Mouse (Mus musculus): ENCODE data around the gene Cbx8. TPM values are rescaled to one million over a fixed set of nuclear protein-coding genes. Genes with fewer than 3 reads are reported as not detected.
A peak's percentile ranks its signal among the peaks of the same experiment; 100 is the strongest.

Gene Cbx8
- polyA plus RNA-seq, 1 experiment = 9.5 TPM

DNA sequence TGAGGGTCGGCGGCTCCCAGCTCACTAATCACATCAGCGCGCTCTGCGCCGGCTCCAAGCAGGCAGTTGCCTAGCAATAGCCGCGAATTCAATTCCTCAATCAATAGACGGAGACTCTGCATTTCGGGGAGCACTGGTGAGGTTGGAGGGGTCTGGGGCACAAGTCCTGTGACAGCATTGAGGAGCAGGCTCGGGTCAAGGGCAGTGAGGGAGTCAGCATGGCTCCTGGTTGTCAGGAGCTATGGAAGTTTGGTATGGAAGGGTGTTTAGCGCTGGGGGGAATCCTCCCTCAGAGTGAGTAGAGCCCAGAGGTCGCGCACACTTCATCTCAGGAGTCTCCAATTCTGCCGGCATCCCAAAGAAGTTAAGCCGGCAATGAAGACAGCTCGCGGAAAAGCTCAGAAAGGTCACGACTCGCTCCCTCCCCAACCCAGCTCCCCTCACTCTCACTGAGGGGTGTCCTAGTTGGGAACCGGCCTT is 5.0 kb downstream of the Cbx8 start:
- no peak for TF ChIP-seq CTCF (IDR thresholded peaks at IDR 0.05; ENCODE audit: low read depth, low read length)
- no peak for TF ChIP-seq POLR2A (IDR thresholded peaks at IDR 0.05; ENCODE audit: borderline replicate concordance, low read depth, low read length)
- no peak overlapping the region for H3K4me3 ChIP-seq (ENCODE audit: insufficient read depth, low read length)
- no peak overlapping the region for H3K27ac ChIP-seq (ENCODE audit: insufficient read depth, low read depth, low read length)
- H3K4me1 ChIP-seq (ENCODE audit: control insufficient read depth, insufficient read depth, low read length) = peaks cover 8% of the 10 kb centered on the region

DNA sequence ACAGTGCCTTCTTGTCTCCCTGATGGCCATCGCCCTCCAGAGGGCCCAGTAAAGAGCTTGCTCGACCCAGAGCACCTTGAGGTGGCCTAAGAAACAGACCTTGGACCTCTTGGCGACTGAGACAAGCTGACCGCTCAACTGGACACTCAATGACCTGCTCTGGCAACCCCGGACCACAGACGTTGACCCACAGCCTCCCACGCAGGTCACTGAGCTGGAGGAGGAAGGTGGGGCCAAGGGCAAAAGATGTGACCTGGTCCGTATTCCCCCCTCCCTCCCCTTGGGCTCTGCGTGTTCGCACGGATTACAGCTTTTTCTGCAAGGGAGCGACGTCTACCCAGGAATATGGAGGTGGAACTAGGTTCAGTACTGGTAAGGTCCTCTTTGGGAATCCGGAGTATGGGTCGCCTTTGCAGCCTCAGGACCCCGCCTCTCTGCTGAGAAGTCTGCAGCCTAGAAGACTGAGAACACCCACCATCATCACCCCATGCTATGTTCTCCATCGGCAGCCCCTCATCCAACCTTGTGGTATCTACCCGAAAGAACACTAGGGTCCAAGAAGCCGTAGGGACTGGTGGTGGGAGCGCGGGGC is 5.6 kb downstream of the Cbx8 start:
- peaks cover 8% of the 10 kb centered on the region for H3K4me1 ChIP-seq (ENCODE audit: control insufficient read depth, insufficient read depth, low read length)
- TF ChIP-seq CTCF (IDR thresholded peaks at IDR 0.05; ENCODE audit: low read depth, low read length) (no peak), POLR2A (IDR thresholded peaks at IDR 0.05; ENCODE audit: borderline replicate concordance, low read depth, low read length) (no peak)
- no peak overlapping the region for H3K4me3 ChIP-seq (ENCODE audit: insufficient read depth, low read length)
- H3K27ac ChIP-seq (ENCODE audit: insufficient read depth, low read depth, low read length) = no peak overlapping the region

DNA sequence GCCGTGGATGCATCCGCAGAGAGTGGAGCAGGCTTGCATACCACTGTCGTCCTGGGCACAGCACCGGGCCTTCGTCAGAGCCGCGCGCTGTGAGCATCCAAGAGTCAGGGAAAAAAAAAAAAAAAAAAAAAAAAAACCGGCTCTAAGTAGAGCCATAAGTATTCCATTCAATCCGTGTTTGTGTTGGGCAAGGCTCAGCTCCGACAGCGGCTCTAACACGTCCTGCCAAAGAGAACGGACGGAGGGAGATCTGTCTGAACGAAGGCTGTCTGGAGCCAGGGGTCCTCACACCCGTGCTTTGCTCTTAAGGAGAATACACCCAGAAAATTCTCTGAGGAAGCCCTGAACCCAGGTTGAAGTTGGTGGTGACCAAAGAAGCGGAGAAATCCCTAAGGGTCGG is 6.1 kb downstream of the Cbx8 start:
- Histone ChIP-seq H3K27ac (ENCODE audit: insufficient read depth, low read depth, low read length) (no peak overlapping the region), H3K4me1 (ENCODE audit: control insufficient read depth, insufficient read depth, low read length) (peaks cover 4% of the 10 kb centered on the region), H3K4me3 (ENCODE audit: insufficient read depth, low read length) (no peak overlapping the region)
- no peak for TF ChIP-seq CTCF (IDR thresholded peaks at IDR 0.05; ENCODE audit: low read depth, low read length)
- TF ChIP-seq POLR2A (IDR thresholded peaks at IDR 0.05; ENCODE audit: borderline replicate concordance, low read depth, low read length) = no peak

DNA sequence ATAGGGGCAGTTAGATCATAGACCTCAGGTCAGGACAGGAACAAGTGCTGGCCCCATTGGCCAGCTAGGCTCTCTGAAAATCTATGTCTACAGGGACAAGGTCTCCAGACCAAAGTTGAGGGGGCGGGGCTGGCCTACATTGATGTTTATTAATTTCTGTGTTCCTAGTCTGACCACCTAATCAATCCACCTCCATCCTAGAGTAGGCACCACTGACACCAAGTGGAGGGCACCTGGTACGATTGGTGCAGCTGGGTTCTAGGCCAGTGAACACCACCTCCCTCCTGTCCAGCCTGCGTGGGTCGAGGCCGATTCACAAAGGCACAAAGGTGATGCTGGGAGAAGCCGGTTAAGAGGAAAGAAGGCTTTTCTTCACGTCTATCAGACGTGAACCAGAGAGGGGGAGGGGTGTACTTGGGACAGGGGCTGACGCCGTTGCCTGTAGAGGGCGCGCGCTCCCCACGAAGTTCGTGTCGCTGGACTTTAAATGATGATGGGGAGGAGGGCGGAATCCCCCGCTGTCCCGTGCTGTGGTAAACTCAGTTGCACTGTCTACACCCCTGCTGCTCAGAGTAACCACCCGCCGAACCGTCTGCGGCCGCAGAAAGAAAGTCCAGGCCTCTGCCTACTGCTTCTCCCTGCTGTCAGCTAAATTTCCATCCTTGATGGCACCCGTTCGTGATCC is 6.8 kb downstream of the Cbx8 start:
- TF ChIP-seq POLR2A (IDR thresholded peaks at IDR 0.05; ENCODE audit: borderline replicate concordance, low read depth, low read length) (no peak), CTCF (IDR thresholded peaks at IDR 0.05; ENCODE audit: low read depth, low read length) (peak; percentile 76)
- no peak overlapping the region for H3K27ac ChIP-seq (ENCODE audit: insufficient read depth, low read depth, low read length)
- no peaks in the 10 kb centered on the region for H3K4me1 ChIP-seq (ENCODE audit: control insufficient read depth, insufficient read depth, low read length)
- no peak overlapping the region for H3K4me3 ChIP-seq (ENCODE audit: insufficient read depth, low read length)

DNA sequence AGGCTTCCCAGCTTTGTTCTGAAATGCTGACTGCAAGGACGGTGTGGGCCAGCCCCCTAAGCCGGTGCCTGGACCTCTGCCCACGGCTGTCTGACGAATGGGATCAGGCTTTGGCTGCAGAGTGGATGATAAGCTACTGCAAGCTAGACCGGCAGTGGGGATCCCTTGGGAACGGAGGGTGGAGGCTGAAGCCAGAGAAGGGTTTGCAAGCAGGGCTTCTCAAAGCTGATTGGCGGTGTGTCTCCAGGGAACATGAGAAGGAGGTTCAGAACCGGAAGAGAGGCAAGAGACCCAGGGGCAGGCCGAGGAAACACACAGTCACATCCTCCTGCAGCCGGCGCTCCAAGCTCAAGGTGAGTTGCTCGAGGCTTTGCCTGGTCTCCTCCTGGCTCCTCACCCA is 14.6 kb downstream of the Cbx8 start:
- H3K4me3 ChIP-seq (ENCODE audit: insufficient read depth, low read length) = no peak overlapping the region
- no peak overlapping the region for H3K27ac ChIP-seq (ENCODE audit: insufficient read depth, low read depth, low read length)
- no peak for TF ChIP-seq POLR2A (IDR thresholded peaks at IDR 0.05; ENCODE audit: borderline replicate concordance, low read depth, low read length)
- peaks cover 11% of the 10 kb centered on the region for H3K4me1 ChIP-seq (ENCODE audit: control insufficient read depth, insufficient read depth, low read length)

DNA sequence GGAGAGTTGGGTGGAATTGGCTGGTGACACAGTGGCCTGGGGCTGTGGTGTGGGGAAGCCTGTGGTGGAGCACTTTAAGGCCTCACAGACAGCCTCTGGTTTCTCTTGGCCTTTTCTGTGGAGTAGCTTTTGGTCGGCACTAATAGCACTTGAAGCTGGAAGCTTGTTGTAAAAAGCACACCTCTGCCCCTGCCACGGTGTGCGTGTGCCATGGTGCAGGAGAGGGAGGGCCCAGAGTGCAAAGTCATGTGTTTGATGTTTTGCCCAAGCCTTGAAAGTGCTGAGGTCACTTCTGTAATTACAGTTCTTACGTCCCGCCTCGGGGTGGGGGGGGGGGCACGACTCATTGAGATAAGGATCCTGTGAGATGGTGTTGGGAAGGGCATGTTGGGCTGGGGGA is 16.5 kb downstream of the Cbx8 start:
- H3K4me3 ChIP-seq (ENCODE audit: insufficient read depth, low read length) = peak overlapping the region; percentile 75
- H3K27ac ChIP-seq (ENCODE audit: insufficient read depth, low read depth, low read length) = no peak overlapping the region
- H3K4me1 ChIP-seq (ENCODE audit: control insufficient read depth, insufficient read depth, low read length) = peaks cover 11% of the 10 kb centered on the region
- TF ChIP-seq CTCF (IDR thresholded peaks at IDR 0.05; ENCODE audit: low read depth, low read length) (no peak), POLR2A (IDR thresholded peaks at IDR 0.05; ENCODE audit: borderline replicate concordance, low read depth, low read length) (no peak)

DNA sequence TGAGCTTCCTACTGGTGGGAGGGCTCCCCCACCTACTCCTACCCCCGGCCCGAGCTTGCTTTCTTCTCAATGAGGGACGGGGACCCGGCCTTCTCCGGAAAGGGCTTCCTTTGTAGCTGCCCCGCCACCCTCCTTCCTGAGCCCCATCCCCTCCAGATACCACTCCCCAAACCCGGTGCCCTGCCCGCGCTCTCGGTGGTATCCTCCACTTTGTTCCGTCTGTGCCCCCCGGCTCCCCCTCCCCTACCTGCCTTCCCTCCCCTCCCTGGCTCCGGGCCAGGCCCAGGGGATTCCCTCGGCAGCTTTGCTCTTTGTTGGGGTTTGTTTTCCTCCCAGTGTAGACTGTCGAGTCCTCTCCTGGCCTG is 17.2 kb downstream of the Cbx8 start:
- TF ChIP-seq POLR2A (IDR thresholded peaks at IDR 0.05; ENCODE audit: borderline replicate concordance, low read depth, low read length) (no peak), CTCF (IDR thresholded peaks at IDR 0.05; ENCODE audit: low read depth, low read length) (no peak)
- no peak overlapping the region for H3K27ac ChIP-seq (ENCODE audit: insufficient read depth, low read depth, low read length)

DNA sequence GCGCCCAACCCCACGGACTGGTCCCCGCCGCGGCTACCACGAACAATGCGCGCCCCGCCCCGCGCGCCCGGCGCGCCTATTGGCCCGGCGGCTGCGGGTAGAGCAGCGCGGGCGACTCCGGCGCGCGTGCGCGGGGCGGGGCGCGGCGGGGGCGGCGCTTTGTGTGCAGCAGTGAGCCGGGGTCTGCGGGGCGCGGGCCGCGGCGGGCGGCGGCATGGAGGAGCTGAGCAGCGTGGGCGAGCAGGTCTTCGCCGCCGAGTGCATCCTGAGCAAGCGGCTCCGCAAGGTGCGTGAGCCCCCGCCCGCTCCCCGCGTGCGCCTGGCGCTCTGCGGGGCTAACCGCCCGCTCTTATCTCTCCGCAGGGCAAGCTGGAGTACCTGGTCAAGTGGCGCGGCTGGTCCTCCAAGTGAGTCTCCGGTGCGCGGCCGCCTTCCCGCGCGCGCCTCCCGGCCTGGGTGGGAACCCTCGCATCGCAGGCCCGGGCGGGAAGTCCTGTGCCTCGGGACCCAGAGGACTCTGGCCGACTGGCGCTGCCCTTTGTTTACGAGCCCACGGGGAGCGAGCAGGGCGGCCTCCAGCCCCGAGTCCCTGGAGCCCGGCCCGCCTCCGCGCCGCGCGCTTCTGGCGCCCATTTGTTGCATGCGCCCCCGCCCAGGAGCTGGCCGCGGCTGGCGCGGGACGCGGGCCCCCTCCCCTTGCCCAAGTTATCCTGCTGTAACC is 17.7 kb downstream of the Cbx8 start, which contains the start of gene Cbx2:
Gene Cbx2, plus strand, starts transcription at position 68 of the 721 bp plus-strand sequence.
- TF ChIP-seq CTCF (IDR thresholded peaks at IDR 0.05; ENCODE audit: low read depth, low read length) = no peak
- TF ChIP-seq POLR2A (IDR thresholded peaks at IDR 0.05; ENCODE audit: borderline replicate concordance, low read depth, low read length) = no peak
- H3K4me3 ChIP-seq (ENCODE audit: insufficient read depth, low read length) = peak within 1 kb of the TSS; percentile 75
- H3K27ac ChIP-seq (ENCODE audit: insufficient read depth, low read depth, low read length) = no peak within 1 kb of the TSS
- H3K4me1 ChIP-seq (ENCODE audit: control insufficient read depth, insufficient read depth, low read length) = peaks cover 11% of the 10 kb centered on the region

More for the DNA sequence above, 17.2 kb downstream of the Cbx8 start:
- H3K4me3 ChIP-seq (ENCODE audit: insufficient read depth, low read length) = peak overlapping the region; percentile 75
- peaks cover 11% of the 10 kb centered on the region for H3K4me1 ChIP-seq (ENCODE audit: control insufficient read depth, insufficient read depth, low read length)

DNA sequence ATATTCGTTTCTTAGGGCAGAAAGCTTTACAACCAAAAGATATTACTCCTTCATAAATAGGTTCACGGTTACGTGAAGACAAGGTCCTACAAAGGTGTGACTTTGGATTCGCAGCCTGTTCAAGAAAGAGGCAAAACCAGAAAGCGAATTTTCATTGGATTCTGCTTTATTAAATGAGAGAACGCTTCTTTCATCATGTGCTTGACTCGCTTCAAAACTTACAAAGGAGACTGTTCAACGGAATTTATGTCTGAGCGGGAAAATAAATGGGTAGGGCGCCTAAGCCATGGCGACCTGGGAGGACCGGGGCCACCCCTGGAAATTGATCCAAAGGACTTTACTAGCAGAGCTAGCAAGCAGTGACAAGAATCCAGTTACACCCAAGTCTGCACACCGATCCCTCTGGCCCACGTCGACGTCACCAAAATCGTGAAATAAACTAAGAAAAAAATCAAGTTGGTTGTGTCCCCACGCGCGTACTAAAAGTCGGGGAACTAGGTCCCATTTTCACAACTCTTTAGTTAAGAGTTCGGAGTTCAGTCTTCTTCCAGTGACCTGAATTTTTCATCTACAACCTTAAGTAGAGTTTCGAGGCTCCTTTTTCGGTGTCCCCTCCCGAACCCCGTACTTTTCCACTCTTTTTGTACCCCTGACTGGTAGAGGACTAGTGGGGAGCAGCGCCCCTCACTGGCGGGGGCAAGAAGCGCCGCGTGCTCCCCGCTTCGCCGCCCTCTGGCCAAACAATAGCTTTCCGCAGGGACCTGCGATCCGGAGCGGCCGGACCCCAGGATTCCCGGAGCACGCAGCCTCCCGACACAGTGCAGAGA is 18.5 kb downstream of the Cbx8 start:
- H3K4me1 ChIP-seq (ENCODE audit: control insufficient read depth, insufficient read depth, low read length) = peaks cover 11% of the 10 kb centered on the region
- TF ChIP-seq POLR2A (IDR thresholded peaks at IDR 0.05; ENCODE audit: borderline replicate concordance, low read depth, low read length) (no peak), CTCF (IDR thresholded peaks at IDR 0.05; ENCODE audit: low read depth, low read length) (peak; percentile 51)

More for the DNA sequence above, 18.5 kb downstream of the Cbx8 start:
- H3K27ac ChIP-seq (ENCODE audit: insufficient read depth, low read depth, low read length) = no peak overlapping the region
- peak overlapping the region; percentile 75 for H3K4me3 ChIP-seq (ENCODE audit: insufficient read depth, low read length)

Data from bone marrow macrophage, adult 2 months (primary cell).